25 mouse cellular contexts compared by ENCODE assay signal in genomic region chr16:87931358-87931757, GRCm38 (mm10).
"Had no signal": no experiment of that assay in that cellular context is flagged by ENCODE, and none has a peak within 500 bp of the region (broad histone marks: within the 10 kb centered on the region; RNA-seq: fewer than 3 reads in every experiment).

No protein-coding gene starts in this region.

- H3K27ac ChIP-seq: gastrocnemius, adult 2 months; heart, adult 2 months; hindbrain, embryonic 10.5 days; hindbrain, embryonic 12.5 days; hindbrain, embryonic 14.5 days; intestine, embryonic 15.5 days; layer of hippocampus, adult 2 months; left cerebral cortex, adult 2 months; limb, embryonic 10.5 days; limb, embryonic 12.5 days; liver, embryonic 13.5 days had no signal

- H3K4me2 ChIP-seq: heart, embryonic 11.5 days; hindbrain, embryonic 12.5 days; hindbrain, embryonic 14.5 days; intestine, embryonic 15.5 days; limb, embryonic 12.5 days; liver, embryonic 11.5 days; liver, embryonic 13.5 days had no signal

- H3K4me3 ChIP-seq: gastrocnemius, adult 2 months; heart, adult 2 months; hindbrain, embryonic 10.5 days; hindbrain, embryonic 12.5 days; intestine, embryonic 15.5 days; layer of hippocampus, adult 2 months; left cerebral cortex, adult 2 months; limb, embryonic 10.5 days; limb, embryonic 12.5 days; liver, embryonic 13.5 days had no signal

- ATAC-seq: hindbrain, embryonic 16.5 days; intestine, embryonic 15.5 days; intestine, postnatal 0 days had no signal

- H3K4me1 ChIP-seq: hindbrain, embryonic 10.5 days; hindbrain, embryonic 12.5 days; intestine, embryonic 15.5 days; limb, embryonic 10.5 days; limb, embryonic 12.5 days; liver, embryonic 13.5 days had no signal

- H3K9ac ChIP-seq: hindbrain, embryonic 12.5 days; hindbrain, embryonic 14.5 days; intestine, embryonic 15.5 days; limb, embryonic 12.5 days; liver, embryonic 13.5 days had no signal

- H3K36me3 ChIP-seq: hindbrain, embryonic 10.5 days; hindbrain, embryonic 12.5 days; intestine, embryonic 15.5 days; limb, embryonic 10.5 days; limb, embryonic 12.5 days; liver, embryonic 13.5 days had no signal

- DNase-seq: gastrocnemius, adult 2 months; gastrocnemius, postnatal 10 days; gastrocnemius, postnatal 25 days; heart, adult 2 months; heart, postnatal 10 days; heart, postnatal 4 days; kidney, adult 18-20 months; kidney, adult 8-10 months; kidney, postnatal 10 days; kidney, postnatal 25 days; kidney, postnatal 4 days; liver; liver, embryonic 13.5 days had no signal

- H3K9me3 ChIP-seq: hindbrain, embryonic 10.5 days; hindbrain, embryonic 12.5 days; intestine, embryonic 15.5 days; limb, embryonic 10.5 days; limb, embryonic 12.5 days; liver, embryonic 13.5 days had no signal

- H3K27me3 ChIP-seq: hindbrain, embryonic 12.5 days; intestine, embryonic 15.5 days; limb, embryonic 12.5 days; liver, embryonic 13.5 days had no signal
